Mouse (Mus musculus): ENCODE measurements at regions not wholly inside any gene's neighbourhood (a gene's known extent, or its start where the extent isn't known, plus 50 kb on each side); places are given as distances from the start of the nearest gene placed in this dataset.

GRCm38 (mm10) chr10:23541914-23542313, 191.3 kb upstream of the Eya4 start:
- ATAC-seq (replicated peaks in 1 of 2; ENCODE audit: insufficient read depth in 1 of 2, low FRiP score in 2 of 2, low TSS enrichment in 1 of 2, low read depth in 1 of 2, poor library complexity in 2 of 2, severe bottlenecking in 2 of 2): no peak

- ATAC-seq (replicated peaks in 1 of 2; ENCODE audit: insufficient read depth in 1 of 2, low FRiP score in 2 of 2, low TSS enrichment in 1 of 2, low read depth in 1 of 2, poor library complexity in 2 of 2, severe bottlenecking in 2 of 2): no peak
Measured at GRCm38 (mm10) chr10:23534636-23535035, 184.1 kb upstream of the Eya4 start.

- no peak for ATAC-seq (replicated peaks in 1 of 2; ENCODE audit: insufficient read depth in 1 of 2, low FRiP score in 2 of 2, low TSS enrichment in 1 of 2, low read depth in 1 of 2, poor library complexity in 2 of 2, severe bottlenecking in 2 of 2)
Measured at GRCm38 (mm10) chr10:23531964-23532758, 181.6 kb upstream of the Eya4 start.

- no peak for ATAC-seq (replicated peaks in 1 of 2; ENCODE audit: insufficient read depth in 1 of 2, low FRiP score in 2 of 2, low TSS enrichment in 1 of 2, low read depth in 1 of 2, poor library complexity in 2 of 2, severe bottlenecking in 2 of 2)
Measured at GRCm38 (mm10) chr10:23530715-23531114, 180.1 kb upstream of the Eya4 start.

- no peak for ATAC-seq (replicated peaks in 1 of 2; ENCODE audit: insufficient read depth in 1 of 2, low FRiP score in 2 of 2, low TSS enrichment in 1 of 2, low read depth in 1 of 2, poor library complexity in 2 of 2, severe bottlenecking in 2 of 2)
Measured at GRCm38 (mm10) chr10:23526796-23527195, 176.2 kb upstream of the Eya4 start.

GRCm38 (mm10) chr10:23522664-23523063, 172.1 kb upstream of the Eya4 start:
- no peak for ATAC-seq (replicated peaks in 1 of 2; ENCODE audit: insufficient read depth in 1 of 2, low FRiP score in 2 of 2, low TSS enrichment in 1 of 2, low read depth in 1 of 2, poor library complexity in 2 of 2, severe bottlenecking in 2 of 2)

- no peak for ATAC-seq (replicated peaks in 1 of 2; ENCODE audit: insufficient read depth in 1 of 2, low FRiP score in 2 of 2, low TSS enrichment in 1 of 2, low read depth in 1 of 2, poor library complexity in 2 of 2, severe bottlenecking in 2 of 2)
Measured at GRCm38 (mm10) chr10:23493647-23494046, 143.1 kb upstream of the Eya4 start.

GRCm38 (mm10) chr10:23492971-23493370, 142.4 kb upstream of the Eya4 start:
- no peak for ATAC-seq (replicated peaks in 1 of 2; ENCODE audit: insufficient read depth in 1 of 2, low FRiP score in 2 of 2, low TSS enrichment in 1 of 2, low read depth in 1 of 2, poor library complexity in 2 of 2, severe bottlenecking in 2 of 2)

GRCm38 (mm10) chr10:23488996-23489395, 138.4 kb upstream of the Eya4 start:
- ATAC-seq (replicated peaks in 1 of 2; ENCODE audit: insufficient read depth in 1 of 2, low FRiP score in 2 of 2, low TSS enrichment in 1 of 2, low read depth in 1 of 2, poor library complexity in 2 of 2, severe bottlenecking in 2 of 2): no peak

GRCm38 (mm10) chr10:23480474-23480873, 129.9 kb upstream of the Eya4 start:
- no peak; a peak in 1 of 4 replicates for ATAC-seq (replicated peaks in 1 of 2; ENCODE audit: insufficient read depth in 1 of 2, low FRiP score in 2 of 2, low TSS enrichment in 1 of 2, low read depth in 1 of 2, poor library complexity in 2 of 2, severe bottlenecking in 2 of 2)

- ATAC-seq (replicated peaks in 1 of 2; ENCODE audit: insufficient read depth in 1 of 2, low FRiP score in 2 of 2, low TSS enrichment in 1 of 2, low read depth in 1 of 2, poor library complexity in 2 of 2, severe bottlenecking in 2 of 2): no peak
Measured at GRCm38 (mm10) chr10:23478902-23479301, 128.3 kb upstream of the Eya4 start.

GRCm38 (mm10) chr10:23477104-23477503, 126.5 kb upstream of the Eya4 start:
- no peak for ATAC-seq (replicated peaks in 1 of 2; ENCODE audit: insufficient read depth in 1 of 2, low FRiP score in 2 of 2, low TSS enrichment in 1 of 2, low read depth in 1 of 2, poor library complexity in 2 of 2, severe bottlenecking in 2 of 2)

- no peak for ATAC-seq (replicated peaks in 1 of 2; ENCODE audit: insufficient read depth in 1 of 2, low FRiP score in 2 of 2, low TSS enrichment in 1 of 2, low read depth in 1 of 2, poor library complexity in 2 of 2, severe bottlenecking in 2 of 2)
Measured at GRCm38 (mm10) chr10:23450997-23451396, 100.4 kb upstream of the Eya4 start.

- ATAC-seq (replicated peaks in 1 of 2; ENCODE audit: insufficient read depth in 1 of 2, low FRiP score in 2 of 2, low TSS enrichment in 1 of 2, low read depth in 1 of 2, poor library complexity in 2 of 2, severe bottlenecking in 2 of 2): no peak
Measured at GRCm38 (mm10) chr10:23450647-23450979, 100.0 kb upstream of the Eya4 start.

GRCm38 (mm10) chr10:23449860-23450646, 99.5 kb upstream of the Eya4 start:
- no peak for ATAC-seq (replicated peaks in 1 of 2; ENCODE audit: insufficient read depth in 1 of 2, low FRiP score in 2 of 2, low TSS enrichment in 1 of 2, low read depth in 1 of 2, poor library complexity in 2 of 2, severe bottlenecking in 2 of 2)

GRCm38 (mm10) chr10:23448976-23449859, 98.6 kb upstream of the Eya4 start:
- ATAC-seq (replicated peaks in 1 of 2; ENCODE audit: insufficient read depth in 1 of 2, low FRiP score in 2 of 2, low TSS enrichment in 1 of 2, low read depth in 1 of 2, poor library complexity in 2 of 2, severe bottlenecking in 2 of 2): no peak

- ATAC-seq (replicated peaks in 1 of 2; ENCODE audit: insufficient read depth in 1 of 2, low FRiP score in 2 of 2, low TSS enrichment in 1 of 2, low read depth in 1 of 2, poor library complexity in 2 of 2, severe bottlenecking in 2 of 2): no peak
Measured at GRCm38 (mm10) chr10:23430376-23430775, 79.8 kb upstream of the Eya4 start.

All from hematopoietic stem cell, adult 5-6 weeks (primary cell).